Mouse (Mus musculus): ENCODE results near the gene Ttpal.

Gene Ttpal

GRCm38 (mm10) chr2:163602101-163602971 lies at the start of gene Ttpal:
Gene Ttpal (plus strand): TSS chr2:163602314.
- peak; percentile 93 for DNase-seq (ENCODE audit: low spot score)

GRCm38 (mm10) chr2:163552518-163552929 lies 49.6 kb upstream of the Ttpal start:
- no peak for DNase-seq (ENCODE audit: low spot score)

- DNase-seq (ENCODE audit: low spot score): no peak
These were observed 47.6 kb upstream of the Ttpal start for GRCm38 (mm10) chr2:163554425-163554982.

- no peak for DNase-seq (ENCODE audit: low spot score)
These were observed 47.1 kb upstream of the Ttpal start for GRCm38 (mm10) chr2:163554996-163555395.

GRCm38 (mm10) chr2:163555417-163555816 lies 46.7 kb upstream of the Ttpal start:
- no peak for DNase-seq (ENCODE audit: low spot score)

- no peak for DNase-seq (ENCODE audit: low spot score)
These were observed 43.6 kb upstream of the Ttpal start for GRCm38 (mm10) chr2:163558548-163558947.

- DNase-seq (ENCODE audit: low spot score): no peak
These were observed 42.9 kb upstream of the Ttpal start for GRCm38 (mm10) chr2:163559236-163559635.

GRCm38 (mm10) chr2:163560247-163560646 lies 41.9 kb upstream of the Ttpal start:
- DNase-seq (ENCODE audit: low spot score): no peak

- no peak for DNase-seq (ENCODE audit: low spot score)
These were observed 40.7 kb upstream of the Ttpal start for GRCm38 (mm10) chr2:163561258-163561948.

GRCm38 (mm10) chr2:163564646-163565045 lies 37.5 kb upstream of the Ttpal start:
- no peak for DNase-seq (ENCODE audit: low spot score)

GRCm38 (mm10) chr2:163574321-163574720 lies 27.8 kb upstream of the Ttpal start:
- no peak for DNase-seq (ENCODE audit: low spot score)

- DNase-seq (ENCODE audit: low spot score): no peak
These were observed 26.9 kb upstream of the Ttpal start for GRCm38 (mm10) chr2:163575248-163575647.

GRCm38 (mm10) chr2:163577986-163578385 lies 24.1 kb upstream of the Ttpal start:
- DNase-seq (ENCODE audit: low spot score): no peak

GRCm38 (mm10) chr2:163580069-163580945 lies 21.8 kb upstream of the Ttpal start:
- peak; percentile 45 for DNase-seq (ENCODE audit: low spot score)

GRCm38 (mm10) chr2:163583226-163584087 lies 18.7 kb upstream of the Ttpal start:
- DNase-seq (ENCODE audit: low spot score): no peak

- DNase-seq (ENCODE audit: low spot score): no peak
These were observed 18.1 kb upstream of the Ttpal start for GRCm38 (mm10) chr2:163584088-163584426.

GRCm38 (mm10) chr2:163586384-163587261 lies 15.5 kb upstream of the Ttpal start:
- DNase-seq (ENCODE audit: low spot score): no peak

- DNase-seq (ENCODE audit: low spot score): no peak
These were observed 14.6 kb upstream of the Ttpal start for GRCm38 (mm10) chr2:163587506-163587905.

GRCm38 (mm10) chr2:163590211-163590610 lies 11.9 kb upstream of the Ttpal start:
- no peak for DNase-seq (ENCODE audit: low spot score)

GRCm38 (mm10) chr2:163590996-163591395 lies 11.1 kb upstream of the Ttpal start:
- DNase-seq (ENCODE audit: low spot score): no peak
